Mouse (Mus musculus): ENCODE measurements around the gene Ccdc89. TPM values are rescaled to one million over a fixed set of nuclear protein-coding genes. Genes with fewer than 3 reads are reported as not detected.

Ccdc89 gene
- polyA plus RNA-seq, 1 experiment from 2014 or later: 1.4 TPM

DNA sequence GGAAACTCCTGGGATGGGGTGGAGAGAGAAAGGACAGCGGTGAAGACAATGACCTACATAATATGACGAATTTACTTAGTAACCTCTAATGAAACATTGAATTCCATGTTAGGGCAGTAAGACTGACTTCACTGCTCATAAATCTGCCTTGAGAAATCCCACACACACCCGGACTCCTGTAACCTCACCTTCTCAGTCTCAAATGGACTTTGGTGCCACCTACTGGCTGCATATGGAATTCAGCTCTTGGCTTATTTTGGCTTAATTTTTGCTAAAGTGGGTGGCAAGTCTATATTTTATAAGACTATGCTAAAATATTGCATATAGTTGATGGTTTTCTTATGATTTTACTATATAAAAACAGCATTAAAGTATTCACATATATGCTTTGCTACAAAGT, 16.4 kb upstream of the Ccdc89 start:
- ATAC-seq (peak; percentile 43), DNase-seq (ENCODE audit: low spot score) (peak; percentile 86)
- Histone ChIP-seq H3K4me3 (ENCODE audit: low read depth, low read length) (no peak overlapping the region), H3K9ac (replicated peaks; ENCODE audit: low read depth) (no peak overlapping the region), H3K27ac (ENCODE audit: low read length) (no peak overlapping the region), H3K9me3 (ENCODE audit: low read length) (no peaks in the 10 kb centered on the region), H3K27me3 (replicated peaks; ENCODE audit: insufficient read depth, low read length) (no peaks in the 10 kb centered on the region), H3K36me3 (ENCODE audit: insufficient read depth, low read length) (no peaks in the 10 kb centered on the region), H3K4me2 (replicated peaks; ENCODE audit: low read depth, low read length) (no peak overlapping the region), H3K4me1 (ENCODE audit: insufficient read depth, low read depth, low read length) (no peaks in the 10 kb centered on the region)
- peak; percentile 90 for TF ChIP-seq CTCF (IDR thresholded peaks at IDR 0.05)
- TF ChIP-seq EP300 (IDR thresholded peaks at IDR 0.05): no peak
- WGBS: 31% methylated on average over 3 of the region's 3 CpGs

DNA sequence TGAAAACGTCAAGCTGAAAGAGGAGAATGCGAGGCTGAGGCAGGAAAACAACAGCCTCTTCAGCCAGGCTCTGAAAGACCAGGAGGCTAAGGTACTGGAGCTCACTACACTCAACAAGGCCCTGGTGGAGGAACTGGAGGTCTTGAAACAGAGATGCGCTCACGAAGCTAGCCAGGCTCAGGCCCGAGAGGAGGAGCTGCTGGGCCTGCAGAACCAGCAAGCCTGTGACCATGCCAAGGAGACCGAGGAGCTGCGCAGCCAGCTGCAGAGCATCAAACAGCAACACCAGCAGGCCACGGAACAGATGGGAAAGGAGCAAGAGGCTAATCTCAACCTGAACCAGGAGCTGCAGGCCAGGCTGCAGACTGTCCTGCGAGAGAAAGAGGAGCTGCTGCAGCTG, 629 bp downstream of the Ccdc89 start:
- no peaks in the 10 kb centered on the region for H3K36me3 ChIP-seq (ENCODE audit: insufficient read depth, low read length)
- ATAC-seq: no peak
- peak overlapping the region; percentile 66 for H3K4me2 ChIP-seq (replicated peaks; ENCODE audit: low read depth, low read length)
- peak overlapping the region; percentile 39; the same call in 1 of the 2 replicates for H3K4me3 ChIP-seq (ENCODE audit: low read depth, low read length)
- DNase-seq (ENCODE audit: low spot score): peak; percentile 5
- H3K9me3 ChIP-seq (ENCODE audit: low read length): no peaks in the 10 kb centered on the region
- TF ChIP-seq CTCF (IDR thresholded peaks at IDR 0.05): no peak
- no peak for TF ChIP-seq EP300 (IDR thresholded peaks at IDR 0.05)
- H3K4me1 ChIP-seq (ENCODE audit: insufficient read depth, low read depth, low read length): peaks cover 4% of the 10 kb centered on the region; the same call in 1 of the 2 replicates
- WGBS: 63% methylated on average over 9 of the region's 9 CpGs
- H3K27ac ChIP-seq (ENCODE audit: low read length): no peak overlapping the region
- no peaks in the 10 kb centered on the region for H3K27me3 ChIP-seq (replicated peaks; ENCODE audit: insufficient read depth, low read length)
- no peak overlapping the region for H3K9ac ChIP-seq (replicated peaks; ENCODE audit: low read depth)

DNA sequence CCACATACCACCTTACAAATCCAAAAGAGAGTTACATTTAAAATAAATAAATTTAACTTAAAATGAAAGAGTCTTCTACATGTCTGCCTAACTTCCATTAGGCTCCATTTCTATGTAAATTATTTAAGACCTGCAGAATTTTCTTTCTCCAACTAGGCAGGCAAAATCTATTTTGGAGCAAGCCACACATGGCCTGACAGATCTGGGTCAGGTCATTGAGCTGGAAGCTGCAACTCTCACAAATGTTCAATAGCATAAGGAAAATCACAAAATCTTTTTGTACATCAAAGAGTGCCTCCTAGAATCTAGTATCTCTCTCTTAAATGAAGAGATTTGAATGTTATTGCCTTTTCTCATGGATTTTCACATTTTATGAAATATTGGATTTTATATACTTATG, 5.8 kb downstream of the Ccdc89 start:
- Histone ChIP-seq H3K27ac (ENCODE audit: low read length) (no peak overlapping the region), H3K27me3 (replicated peaks; ENCODE audit: insufficient read depth, low read length) (no peaks in the 10 kb centered on the region), H3K9ac (replicated peaks; ENCODE audit: low read depth) (no peak overlapping the region), H3K4me3 (ENCODE audit: low read depth, low read length) (no peak overlapping the region), H3K9me3 (ENCODE audit: low read length) (no peaks in the 10 kb centered on the region), H3K4me1 (ENCODE audit: insufficient read depth, low read depth, low read length) (no peaks in the 10 kb centered on the region), H3K36me3 (ENCODE audit: insufficient read depth, low read length) (no peaks in the 10 kb centered on the region), H3K4me2 (replicated peaks; ENCODE audit: low read depth, low read length) (no peak overlapping the region)
- no peak for ATAC-seq
- no peak for DNase-seq (ENCODE audit: low spot score)
- TF ChIP-seq CTCF (IDR thresholded peaks at IDR 0.05) (no peak), EP300 (IDR thresholded peaks at IDR 0.05) (no peak)

DNA sequence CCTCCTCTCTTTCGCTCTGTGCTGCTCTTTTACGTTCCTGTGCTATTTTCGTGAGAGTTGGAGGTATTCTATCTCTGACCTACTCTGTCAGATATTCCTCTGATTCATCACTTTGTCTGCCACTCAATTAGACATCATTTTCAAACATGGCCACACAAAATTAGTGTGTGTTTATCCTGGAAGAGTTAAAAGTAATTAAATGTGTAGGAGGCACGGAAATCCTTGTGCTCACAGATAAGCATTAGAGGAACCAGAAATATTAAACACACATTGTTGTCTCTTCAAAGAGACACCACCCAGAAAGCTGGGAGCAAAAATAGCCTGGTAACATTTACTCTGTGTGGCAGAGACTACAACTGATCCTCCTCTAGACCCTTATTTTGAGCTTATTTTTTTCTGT, 13.7 kb downstream of the Ccdc89 start:
- Histone ChIP-seq H3K9ac (replicated peaks; ENCODE audit: low read depth) (no peak overlapping the region), H3K4me1 (ENCODE audit: insufficient read depth, low read depth, low read length) (no peaks in the 10 kb centered on the region; the same call in 1 of the 2 replicates), H3K27me3 (replicated peaks; ENCODE audit: insufficient read depth, low read length) (no peaks in the 10 kb centered on the region), H3K4me3 (ENCODE audit: low read depth, low read length) (no peak overlapping the region), H3K36me3 (ENCODE audit: insufficient read depth, low read length) (no peaks in the 10 kb centered on the region), H3K4me2 (replicated peaks; ENCODE audit: low read depth, low read length) (no peak overlapping the region), H3K9me3 (ENCODE audit: low read length) (no peaks in the 10 kb centered on the region), H3K27ac (ENCODE audit: low read length) (no peak overlapping the region)
- no peak for TF ChIP-seq CTCF (IDR thresholded peaks at IDR 0.05)
- peak; percentile 66 for TF ChIP-seq EP300 (IDR thresholded peaks at IDR 0.05)
- ATAC-seq: no peak
- DNase-seq (ENCODE audit: low spot score): no peak
- 68% methylated on average over 4 of the region's 4 CpGs for WGBS

DNA sequence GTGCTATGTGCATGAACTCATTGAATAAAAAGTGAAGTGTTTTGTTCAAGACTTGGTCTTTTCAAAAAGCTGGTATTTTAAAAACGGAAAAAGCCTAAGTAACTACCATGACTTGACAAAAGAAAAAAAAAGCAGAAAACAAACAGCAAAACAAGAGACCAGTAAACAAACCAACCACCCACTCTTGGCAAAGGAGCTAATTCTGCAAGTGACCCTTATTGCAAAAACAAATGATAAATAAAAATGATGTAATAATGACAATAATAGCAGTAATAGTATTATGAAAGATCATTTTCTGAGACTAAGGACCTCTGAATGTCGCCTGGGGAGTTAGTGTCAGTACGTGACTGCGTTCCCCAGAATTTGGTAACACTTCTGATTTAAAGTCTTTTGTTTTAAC, 15.7 kb downstream of the Ccdc89 start:
- Histone ChIP-seq H3K27me3 (replicated peaks; ENCODE audit: insufficient read depth, low read length) (no peaks in the 10 kb centered on the region), H3K27ac (ENCODE audit: low read length) (peak overlapping the region; percentile 99), H3K4me2 (replicated peaks; ENCODE audit: low read depth, low read length) (peak overlapping the region; percentile 86), H3K36me3 (ENCODE audit: insufficient read depth, low read length) (no peaks in the 10 kb centered on the region), H3K9me3 (ENCODE audit: low read length) (no peaks in the 10 kb centered on the region), H3K4me3 (ENCODE audit: low read depth, low read length) (peak overlapping the region; percentile 99), H3K9ac (replicated peaks; ENCODE audit: low read depth) (0 out of 2 replicates have a peak overlapping the region, but pooled peaks have one; percentile 41), H3K4me1 (ENCODE audit: insufficient read depth, low read depth, low read length) (no peaks in the 10 kb centered on the region; the same call in 1 of the 2 replicates)
- ATAC-seq: no peak
- WGBS: 7% methylated on average over 4 of the region's 4 CpGs
- peak; percentile 75 for DNase-seq (ENCODE audit: low spot score)
- no peak for TF ChIP-seq CTCF (IDR thresholded peaks at IDR 0.05)
- TF ChIP-seq EP300 (IDR thresholded peaks at IDR 0.05): no peak

DNA sequence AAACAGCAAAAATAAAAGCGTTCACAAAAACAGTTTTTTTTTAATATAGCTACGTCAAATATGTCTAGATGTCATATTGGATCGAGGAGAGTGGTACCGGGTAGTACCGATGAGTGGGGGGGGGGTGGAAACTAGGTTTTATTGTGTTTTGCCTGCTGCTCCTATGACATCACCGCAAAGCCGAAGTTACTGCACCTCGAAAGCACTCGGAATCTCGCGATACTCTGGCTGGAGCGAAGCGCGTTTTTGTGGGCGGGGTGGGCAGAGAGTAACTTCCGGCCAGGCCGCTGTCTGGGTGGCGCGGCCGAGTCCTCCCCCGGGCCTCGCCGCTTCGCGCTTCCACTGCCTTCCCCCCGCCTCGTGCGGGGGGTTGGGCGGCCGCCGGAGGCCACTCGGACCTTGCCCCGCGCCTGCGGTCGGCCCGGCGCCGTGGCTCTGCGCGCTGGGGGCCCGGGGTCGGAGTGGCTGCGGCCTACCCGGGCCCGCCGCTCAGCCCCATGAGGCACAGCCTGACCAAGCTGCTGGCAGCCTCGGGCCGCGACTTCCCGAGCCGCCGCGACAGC, 16.2 kb downstream of the Ccdc89 start, which contains the start of gene Crebzf:
Crebzf (plus strand) TSS at position 212 of the 563 bp plus-strand sequence.
- Histone ChIP-seq H3K4me3 (ENCODE audit: low read depth, low read length) (peak within 1 kb of the TSS; percentile 99), H3K4me1 (ENCODE audit: insufficient read depth, low read depth, low read length) (no peaks in the 10 kb centered on the region; the same call in 1 of the 2 replicates), H3K36me3 (ENCODE audit: insufficient read depth, low read length) (no peaks in the 10 kb centered on the region), H3K9ac (replicated peaks; ENCODE audit: low read depth) (peak within 1 kb of the TSS; percentile 96), H3K27ac (ENCODE audit: low read length) (peak within 1 kb of the TSS; percentile 99), H3K27me3 (replicated peaks; ENCODE audit: insufficient read depth, low read length) (no peaks in the 10 kb centered on the region), H3K4me2 (replicated peaks; ENCODE audit: low read depth, low read length) (peak within 1 kb of the TSS; percentile 86), H3K9me3 (ENCODE audit: low read length) (no peaks in the 10 kb centered on the region)
- TF ChIP-seq CTCF (IDR thresholded peaks at IDR 0.05) (no peak), EP300 (IDR thresholded peaks at IDR 0.05) (peak; percentile 87)
- ATAC-seq: peak; percentile 96
- WGBS: 0% methylated on average over 43 of the region's 54 CpGs
- DNase-seq (ENCODE audit: low spot score): peak; percentile 99
